Mouse (Mus musculus): Measurements from ENCODE around the gene Bcan.

Gene Bcan

DNA sequence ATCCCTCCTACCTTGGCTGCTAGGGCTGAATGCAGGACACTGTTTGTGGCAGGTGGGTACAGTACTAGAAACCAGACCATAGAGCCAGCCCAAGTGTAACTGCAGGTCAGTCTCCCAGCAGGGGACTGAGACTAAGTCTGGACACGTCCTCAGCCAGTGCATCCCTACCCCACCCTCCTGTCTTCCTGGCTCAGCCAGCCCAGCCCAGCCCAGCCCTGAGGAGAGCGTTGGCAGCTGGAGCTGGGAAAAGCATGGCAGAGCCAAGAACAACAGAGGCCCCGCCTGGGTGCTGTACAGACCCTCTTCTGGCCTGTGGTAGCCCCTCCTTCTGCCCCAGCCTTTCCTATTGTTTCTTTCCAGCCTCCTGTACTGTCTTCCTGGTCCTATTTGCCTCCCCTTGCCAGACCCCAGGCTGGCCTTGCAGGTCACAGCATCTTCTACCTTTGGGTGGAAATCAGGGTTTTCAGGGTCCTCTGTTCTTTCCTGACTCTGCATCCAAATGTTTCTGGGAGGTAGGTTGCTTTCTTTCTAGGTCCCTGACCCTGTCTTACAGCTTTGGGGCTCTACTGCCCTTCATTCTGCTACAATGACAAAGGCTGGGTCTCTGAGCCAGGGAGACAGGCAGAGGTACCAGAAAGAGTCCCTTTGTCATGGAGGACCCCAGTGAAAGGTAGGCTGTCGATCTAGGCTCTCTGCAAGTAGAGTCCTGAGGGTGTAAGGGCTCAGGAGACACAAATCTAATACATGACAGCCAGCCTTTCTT lies 55.0 kb downstream of the Bcan start:
- no peak for DNase-seq (ENCODE audit: low spot score)

DNA sequence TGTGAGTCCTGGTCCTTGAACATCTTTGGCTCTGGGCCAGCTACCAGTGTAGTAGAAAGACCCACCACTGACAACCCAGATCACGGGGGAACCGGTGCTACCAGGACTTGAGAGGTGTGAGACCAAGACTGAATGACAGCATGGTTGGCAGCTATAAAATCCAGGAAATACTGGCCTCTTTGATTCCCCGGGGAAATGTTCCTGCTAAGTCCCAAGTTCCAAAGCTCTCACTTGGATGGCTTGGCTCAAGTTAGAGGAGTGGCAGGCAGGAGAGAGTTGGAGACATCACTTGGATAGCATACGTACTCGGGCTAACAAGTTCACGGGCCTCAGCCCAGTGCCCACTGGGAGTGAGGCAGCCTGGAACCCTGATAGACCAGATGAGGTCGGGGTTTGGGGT lies 56.4 kb downstream of the Bcan start:
- no peak for DNase-seq (ENCODE audit: low spot score)

DNA sequence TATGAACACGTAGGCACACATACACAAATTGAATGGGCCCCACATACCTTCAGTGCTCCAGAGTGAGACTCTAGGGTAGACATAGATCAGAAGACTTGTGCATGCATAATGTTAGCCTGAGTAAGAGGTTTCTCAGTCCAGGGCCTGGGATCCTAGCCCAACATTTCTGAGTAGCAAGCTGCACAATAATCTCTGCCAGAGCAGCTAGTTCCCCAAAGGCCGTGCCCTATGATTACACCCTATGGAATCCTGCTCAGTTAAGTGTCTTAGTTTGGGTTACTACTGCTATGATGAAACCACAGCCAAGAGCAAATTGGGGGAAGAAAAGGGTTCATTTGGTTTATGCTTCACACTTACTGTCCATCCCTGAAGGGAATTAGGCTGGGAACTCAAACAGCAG lies 57.6 kb downstream of the Bcan start:
- DNase-seq (ENCODE audit: low spot score): no peak

DNA sequence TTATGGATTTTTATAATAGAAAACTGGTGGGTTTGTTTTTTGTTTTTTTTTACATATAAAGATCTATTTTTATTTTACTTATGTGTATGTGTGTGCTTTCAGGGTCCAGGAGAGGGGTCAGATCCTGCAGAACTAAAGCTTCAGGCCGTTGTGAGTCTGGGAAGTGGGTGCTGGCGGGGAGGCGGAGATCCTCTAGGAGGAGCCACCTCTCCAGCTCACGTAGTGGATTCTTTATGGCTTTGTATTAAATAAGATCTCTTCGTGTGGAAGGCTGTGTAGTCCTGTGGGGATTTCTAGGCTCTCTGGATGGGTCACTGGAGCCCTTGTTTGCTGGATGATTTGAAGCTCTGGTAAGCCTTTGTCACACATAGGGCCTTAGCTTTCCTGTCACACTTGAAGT lies 59.4 kb downstream of the Bcan start:
- DNase-seq (ENCODE audit: low spot score): no peak

Measured in T-cell, adult 2 months (primary cell).